Mouse (Mus musculus) heart, adult 2 months (tissue): ENCODE data around the gene Pbxip1.

ENCODE experiments used
- CTCF ChIP-seq: fragments of 200-600 bp; IDR thresholded peaks from 2 replicates; pipeline ENCODE4 v1.8.1; 2022; ENCODE audit warnings: antibody characterized with exemption, mild to moderate bottlenecking, moderate library complexity
- EP300 ChIP-seq: fragments of 200-500 bp; IDR thresholded peaks from 2 replicates; pipeline ENCODE4 v1.6.1; 2011; ENCODE audit warnings: low read depth, low read length, control low read depth; ENCODE audit not compliant: insufficient read depth
- POLR2A ChIP-seq: fragments of 200-500 bp; IDR thresholded peaks from 2 replicates; pipeline ENCODE4 v1.6.1; 2011; ENCODE audit warnings: mild to moderate bottlenecking, low read depth, low read length, control low read depth; ENCODE audit not compliant: insufficient read depth

DNA sequence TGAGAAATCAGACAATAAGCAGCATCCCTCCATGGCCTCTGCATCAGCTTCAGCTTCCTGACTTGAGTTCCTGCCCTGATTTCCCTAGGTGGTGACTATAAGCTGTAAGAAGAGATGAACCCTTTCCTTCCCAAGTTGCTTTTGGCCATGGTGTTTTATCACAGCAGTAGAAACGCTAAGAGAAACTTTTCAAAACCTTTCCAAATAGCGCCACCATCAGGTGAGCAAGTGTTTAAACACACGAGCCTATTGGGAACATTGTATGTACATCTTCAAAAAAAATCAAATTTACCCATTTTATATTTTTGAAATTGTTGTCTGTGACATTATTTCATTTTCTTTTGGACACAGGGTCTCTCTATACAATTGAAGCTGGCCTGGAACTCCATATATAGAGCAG, 59.9 kb downstream of the Pbxip1 start:
- TF ChIP-seq POLR2A (no peak), CTCF (0 out of 2 replicates have a peak, but pooled peaks have one; percentile 11), EP300 (no peak)
